Mouse (Mus musculus) adrenal gland (tissue): Measurements from ENCODE around the gene Hist2h2aa1.
"Not testable (repeated sequence)": the region's sequence is repeated elsewhere in the genome, so short reads cannot be mapped to it uniquely, and the experiment has no call there.

Source experiments
- intact Hi-C: fragments of 180-260 bp; cut with DNase I; formaldehyde crosslinking; loops from one replicate; pipeline ENCODE4 v1.15.1; 2025

Hist2h2aa1 gene

DNA sequence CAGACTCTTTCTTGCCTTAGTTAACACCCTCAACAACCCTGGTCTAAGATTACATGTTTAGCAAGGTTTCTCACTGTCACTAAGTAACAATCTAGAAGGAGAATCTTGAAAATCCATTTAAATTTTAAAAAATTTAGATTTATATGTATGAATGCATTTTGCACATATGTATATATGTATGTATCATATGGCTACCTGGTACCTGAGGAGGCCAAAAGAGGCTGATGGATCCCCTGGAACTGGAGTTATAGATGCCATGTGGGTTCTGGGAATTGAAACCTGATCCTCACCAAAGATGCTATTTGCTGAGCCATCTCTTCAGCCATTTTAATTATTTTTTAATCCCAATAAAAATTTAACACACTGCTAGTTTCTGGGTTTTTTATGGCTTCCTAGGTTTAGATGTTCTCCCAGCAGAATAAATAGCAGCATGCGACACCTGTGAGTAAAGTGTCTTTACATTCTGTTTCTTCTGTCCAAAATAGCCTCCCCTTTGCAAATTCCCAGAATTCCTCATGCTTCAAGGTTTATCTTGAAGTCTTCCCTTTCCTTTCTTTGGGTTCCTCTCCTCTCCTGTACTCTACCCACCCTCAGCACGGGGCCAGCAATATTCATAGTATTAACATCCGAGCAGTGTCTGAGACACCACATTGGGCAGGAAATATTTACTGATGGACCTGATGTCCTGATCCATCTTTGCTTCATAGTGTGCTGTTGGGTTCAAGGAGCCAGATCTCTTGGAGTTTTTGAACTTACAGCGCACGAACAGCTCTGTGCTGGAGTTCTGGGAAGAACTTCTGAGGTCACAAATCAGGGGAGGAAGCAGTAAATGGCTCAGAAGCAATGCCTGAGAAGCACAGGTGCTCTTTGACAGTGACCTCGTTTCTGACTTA, 3.1 kb downstream of the Hist2h2aa1 start:
- intact Hi-C loops: no loop called here

- intact Hi-C loops: no loop called here
Observed at GRCm38 (mm10) chr3:96249034-96249345, 3.7 kb downstream of the Hist2h2aa1 start.

DNA sequence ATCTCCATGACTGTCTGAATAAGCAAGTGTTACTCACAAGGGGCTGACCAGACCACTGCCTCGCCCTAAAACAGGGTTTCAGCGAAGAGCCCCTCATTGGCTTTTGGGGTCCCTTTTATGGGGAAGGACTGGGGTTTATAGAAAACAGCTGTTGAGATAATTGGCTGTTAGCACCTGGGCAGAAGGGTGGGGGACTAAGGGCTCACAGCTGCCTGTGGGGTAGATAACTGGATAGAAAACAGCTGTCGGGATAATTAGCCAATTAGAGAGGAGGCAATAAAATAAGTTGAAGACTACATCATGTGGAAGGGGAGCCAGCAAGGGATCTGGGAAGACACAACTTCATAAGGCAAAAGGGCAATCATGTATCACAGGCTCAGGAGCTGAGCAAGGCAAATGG, 5.6 kb downstream of the Hist2h2aa1 start:
- intact Hi-C loops: no loop called here

- intact Hi-C loops: no loop called here
Observed at GRCm38 (mm10) chr3:96251787-96252186, 6.5 kb downstream of the Hist2h2aa1 start.

GRCm38 (mm10) chr3:96254683-96255355, 9.5 kb downstream of the Hist2h2aa1 start:
- intact Hi-C loops: no loop called here

GRCm38 (mm10) chr3:96255926-96256593, 10.8 kb downstream of the Hist2h2aa1 start:
- intact Hi-C loops: no loop called here

- intact Hi-C loops: no loop called here
Observed at GRCm38 (mm10) chr3:96257190-96257589, 11.9 kb downstream of the Hist2h2aa1 start.

DNA sequence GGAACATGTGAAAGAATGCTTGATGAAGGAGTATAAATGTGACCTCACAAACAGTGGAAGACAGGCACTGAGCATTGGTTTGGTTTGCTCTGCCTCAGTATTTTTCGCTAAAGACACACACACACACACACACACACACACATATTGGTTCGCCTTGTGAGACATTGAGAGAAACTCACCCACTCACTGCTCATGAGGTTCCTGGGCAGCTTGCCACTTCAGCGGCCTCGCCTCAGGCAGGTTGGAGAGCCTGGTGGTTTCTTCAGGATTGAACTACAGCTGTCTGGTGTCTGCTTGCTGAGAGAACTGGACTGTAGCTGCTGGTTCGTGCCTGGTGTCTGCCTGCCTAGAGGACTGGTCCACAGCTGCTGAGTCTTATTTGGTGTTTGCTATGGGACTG, 14.9 kb downstream of the Hist2h2aa1 start:
- intact Hi-C loops: loop anchor here (5.0 kb wide), 1 partner anchor 43 kb away; the partner anchor contains the start of genes Bola1 and Hist2h2ab

GRCm38 (mm10) chr3:96261623-96262022, 16.3 kb downstream of the Hist2h2aa1 start:
- intact Hi-C loops: loop anchor here (5.0 kb wide), 1 partner anchor 44 kb away; the partner anchor contains the start of genes Bola1 and Hist2h2ab

- intact Hi-C loops: loop anchor here (5.0 kb wide), 1 partner anchor 45 kb away; the partner anchor contains the start of genes Bola1 and Hist2h2ab
Observed at GRCm38 (mm10) chr3:96262216-96262875, 17.0 kb downstream of the Hist2h2aa1 start.

GRCm38 (mm10) chr3:96262979-96263550, 17.8 kb downstream of the Hist2h2aa1 start, which contains the start of gene Hist2h4:
Gene Hist2h4 (minus strand): TSS chr3:96263311.
- intact Hi-C loops: loop anchor here (5.0 kb wide), 1 partner anchor 46 kb away; the partner anchor contains the start of genes Bola1 and Hist2h2ab

- intact Hi-C loops: loop anchor here (5.0 kb wide), 1 partner anchor 46 kb away; the partner anchor contains the start of genes Bola1 and Hist2h2ab
Observed at GRCm38 (mm10) chr3:96263558-96264403, 18.5 kb downstream of the Hist2h2aa1 start.

- intact Hi-C loops: loop anchor here (5.0 kb wide), 1 partner anchor 47 kb away; the partner anchor contains the start of genes Bola1 and Hist2h2ab
Observed at GRCm38 (mm10) chr3:96264404-96264949, 19.2 kb downstream of the Hist2h2aa1 start.

DNA sequence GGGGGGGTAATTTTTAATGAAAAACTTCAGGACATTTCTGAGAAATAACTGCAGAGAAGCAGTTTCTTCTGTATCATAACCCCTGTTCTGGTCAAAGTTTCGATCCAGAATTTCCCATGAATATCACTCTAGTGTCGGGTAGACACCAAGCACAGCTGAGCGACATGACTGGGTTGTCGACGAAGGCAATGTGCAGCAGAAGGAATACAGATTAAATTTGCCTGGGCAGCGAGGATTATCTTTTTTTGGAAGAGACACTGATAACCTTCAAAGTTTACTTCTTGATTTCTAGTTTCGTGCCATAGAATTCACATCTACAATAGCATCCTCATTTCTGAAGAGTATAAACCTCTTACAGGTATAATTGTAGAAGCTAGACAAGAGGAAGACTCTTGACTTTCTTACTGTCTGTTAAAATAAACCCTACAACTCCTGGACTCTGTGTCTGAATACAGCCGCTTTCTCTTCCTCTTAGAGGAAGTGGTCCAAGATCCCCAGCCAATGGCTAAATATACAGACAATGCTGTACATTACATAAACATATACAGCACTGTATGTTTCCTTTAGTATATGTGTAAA, 20.9 kb downstream of the Hist2h2aa1 start:
- intact Hi-C loops: no loop called here

DNA sequence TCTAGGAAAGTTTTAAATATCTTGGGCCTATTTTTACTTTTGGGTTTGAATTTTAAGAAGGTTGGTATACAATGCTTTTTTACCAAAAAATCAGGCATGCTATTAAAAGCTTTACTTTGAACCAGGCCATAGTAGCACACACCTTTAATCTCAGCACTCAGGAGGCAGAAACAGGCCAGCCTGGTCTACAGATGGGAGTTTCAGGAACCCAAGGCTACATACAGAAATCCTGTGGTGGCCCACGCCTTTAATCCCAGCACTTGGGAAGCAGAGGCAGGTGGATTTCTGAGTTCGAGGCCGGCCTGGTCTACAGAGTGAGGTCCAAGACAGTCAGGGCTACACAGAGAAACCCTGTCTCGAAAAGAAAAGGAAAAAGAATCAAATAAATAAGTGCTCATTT, 22.2 kb downstream of the Hist2h2aa1 start:
- intact Hi-C loops: no loop called here

GRCm38 (mm10) chr3:96268051-96268775, 22.9 kb downstream of the Hist2h2aa1 start, which contains the start of gene Hist2h3b:
Gene Hist2h3b (plus strand): TSS chr3:96268654.
- intact Hi-C loops: no loop called here

GRCm38 (mm10) chr3:96268776-96269378, 23.6 kb downstream of the Hist2h2aa1 start:
- intact Hi-C loops: not testable (repeated sequence)
